Mouse (Mus musculus) liver, embryonic 16.5 days (tissue): ENCODE data around the gene Atg16l2. TPM values are rescaled to one million over a fixed set of nuclear protein-coding genes. Genes with fewer than 3 reads are reported as not detected.
A peak's percentile ranks its signal among the peaks of the same experiment; 100 is the strongest.

Experiments used
- ATAC-seq: fragments of 200-750 bp; cut with Nextera tagmentation; 2 replicates; pipeline ENCODE4 v1.8.0; 2017; ENCODE audit warnings: low read depth, mild to moderate bottlenecking, moderate number of reproducible peaks, moderate library complexity
- H3K27ac ChIP-seq: fragments of 300-500 bp; sonication (generic); 2 replicates; pipeline ENCODE4 v1.5.1; 2014; ENCODE audit warnings: mild to moderate bottlenecking, low read length
- H3K27me3 ChIP-seq: fragments of 300-500 bp; sonication (generic); 2 replicates; pipeline ENCODE4 v1.6.1; 2014; ENCODE audit warnings: low read depth, low read length, mixed read lengths; ENCODE audit not compliant: control insufficient read depth, insufficient read depth
- H3K36me3 ChIP-seq: fragments of 300-500 bp; sonication (generic); 2 replicates; pipeline ENCODE4 v1.6.1; 2014; ENCODE audit warnings: mild to moderate bottlenecking; ENCODE audit not compliant: control insufficient read depth, insufficient read depth
- H3K4me1 ChIP-seq: fragments of 300-500 bp; sonication (generic); 2 replicates; pipeline ENCODE4 v1.6.1; 2014; ENCODE audit warnings: low read depth, low read length, mixed read lengths; ENCODE audit not compliant: control insufficient read depth
- H3K4me2 ChIP-seq: fragments of 300-500 bp; sonication (generic); 2 replicates; pipeline ENCODE4 v1.6.1; 2014; ENCODE audit warnings: low read depth, low read length, mixed read lengths
- H3K4me3 ChIP-seq: fragments of 300-500 bp; sonication (generic); 2 replicates; pipeline ENCODE4 v1.5.1; 2014; ENCODE audit warnings: low read depth, mild to moderate bottlenecking, low read length
- H3K9ac ChIP-seq: fragments of 300-500 bp; sonication (generic); 2 replicates; pipeline ENCODE4 v1.6.1; 2014; ENCODE audit warnings: low read depth, low read length
- H3K9me3 ChIP-seq: fragments of 300-500 bp; sonication (generic); replicated peaks from 2 replicates; pipeline ENCODE4 v1.6.1; 2016; ENCODE audit warnings: low read length; ENCODE audit not compliant: control insufficient read depth
- WGBS: fragments of 180-500 bp; shearing (Covaris S2); extraction: QIAGEN DNeasy Blood & Tissue Kit; methylation state at CpG from one replicate; pipeline ENCODE4 v1.1.7; 2014; ENCODE audit not compliant: insufficient replicate concordance; 5-methylcytosine and 5-hydroxymethylcytosine counted together
- polyA plus RNA-seq: library from polyadenylated mRNA; unstranded; fragments of >200 nt; fragmentation: Nextera tagmentation; extraction: Ambion mirVana; gene quantifications from 2 replicates; pipeline ENCODE4 v1.2.1, GENCODE M21; 2015

The Atg16l2 gene
- polyA plus RNA-seq, 1 experiment from 2014 or later, result 7.2 TPM

DNA sequence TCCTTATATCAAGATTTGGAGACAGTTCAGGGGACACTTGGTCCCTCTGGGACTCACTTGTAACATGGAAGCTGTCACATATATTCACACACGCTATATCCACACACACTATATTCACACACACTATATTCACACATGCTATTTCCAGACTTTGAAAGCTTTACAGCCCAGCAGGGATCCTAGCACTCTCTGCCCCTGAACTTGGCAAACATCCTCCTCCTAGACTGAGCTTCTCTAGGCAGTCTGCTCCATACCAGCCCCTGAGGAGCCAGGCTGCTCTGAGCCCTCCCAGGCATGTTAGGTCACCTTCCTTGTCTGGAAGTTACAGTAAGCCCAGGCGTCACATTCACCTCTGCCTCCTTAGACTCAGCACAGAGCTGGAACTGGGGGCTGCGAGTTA, 34.6 kb upstream of the Atg16l2 start:
- WGBS, result 72% methylated on average over 3 of the region's 3 CpGs
- H3K27me3 ChIP-seq, result no peaks in the 10 kb centered on the region
- H3K4me3 ChIP-seq, result no peak overlapping the region
- no peak overlapping the region for H3K27ac ChIP-seq
- H3K4me2 ChIP-seq, result no peak overlapping the region
- H3K36me3 ChIP-seq, result no peaks in the 10 kb centered on the region
- no peak overlapping the region for H3K9ac ChIP-seq
- peaks cover 18% of the 10 kb centered on the region for H3K4me1 ChIP-seq
- ATAC-seq, result no peak
- no peaks in the 10 kb centered on the region for H3K9me3 ChIP-seq

DNA sequence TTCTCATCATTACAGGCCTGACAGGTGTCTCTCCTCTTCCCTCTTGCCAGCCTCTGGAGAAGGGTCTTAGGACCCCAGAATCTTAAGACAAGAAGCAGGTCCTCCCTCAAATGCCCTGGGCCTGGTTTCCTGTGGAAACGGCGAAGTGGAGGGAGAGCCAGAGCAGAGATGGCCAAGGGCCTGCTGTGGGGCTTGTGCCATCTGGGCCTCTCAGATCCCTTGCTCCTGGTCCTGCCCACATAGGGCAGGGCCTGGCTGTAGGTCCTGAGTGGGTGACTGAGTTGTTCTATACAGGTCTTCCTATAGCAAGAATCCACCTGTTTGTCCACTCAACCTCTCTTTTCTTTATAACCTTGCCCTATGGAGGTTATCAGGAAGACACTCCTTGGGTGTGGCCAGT, 33.2 kb upstream of the Atg16l2 start:
- Histone ChIP-seq H3K4me2 (no peak overlapping the region), H3K4me1 (peaks cover 16% of the 10 kb centered on the region), H3K4me3 (no peak overlapping the region), H3K27ac (no peak overlapping the region), H3K36me3 (no peaks in the 10 kb centered on the region), H3K9ac (no peak overlapping the region), H3K9me3 (no peaks in the 10 kb centered on the region), H3K27me3 (no peaks in the 10 kb centered on the region)
- ATAC-seq, result no peak
- whole genome bisulfite sequencing, result 63% methylated on average over 2 of the region's 2 CpGs

DNA sequence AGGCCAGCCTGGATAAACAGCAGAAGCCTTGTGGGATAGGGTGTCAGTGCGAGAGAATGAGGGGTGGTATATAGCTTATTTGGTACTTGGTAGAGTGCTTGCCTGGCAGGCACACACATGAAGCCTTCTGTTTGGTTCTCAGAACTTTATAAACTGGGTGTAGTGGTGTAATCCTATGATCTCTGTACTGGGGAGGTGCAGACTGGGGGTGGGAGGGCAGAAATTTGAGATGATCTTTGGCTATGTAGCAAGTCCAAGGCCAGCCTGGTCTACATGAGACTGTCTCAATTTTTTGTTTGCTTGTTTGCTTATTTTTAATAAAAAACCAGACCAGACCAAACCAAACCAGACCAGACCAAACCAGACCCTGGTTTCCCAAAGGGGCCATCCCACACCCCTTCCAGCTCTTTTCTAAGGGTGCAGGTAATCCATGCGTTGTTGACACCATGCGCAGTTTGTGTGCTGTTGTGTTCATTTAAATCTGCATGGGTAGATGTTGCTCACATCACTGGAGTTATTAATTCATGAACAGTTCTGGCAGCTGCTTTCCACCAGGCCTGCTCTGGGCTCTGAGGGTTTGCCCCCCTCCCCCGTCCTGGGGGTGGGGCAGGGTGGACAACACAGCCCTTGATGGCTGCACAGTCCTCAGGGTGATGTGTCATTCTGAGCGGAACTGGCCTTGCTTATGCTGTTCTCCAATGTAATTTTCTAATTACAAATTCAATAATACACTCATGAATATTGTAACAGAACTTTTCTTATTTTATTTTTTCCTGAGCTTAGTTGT, 30.2 kb upstream of the Atg16l2 start:
- Histone ChIP-seq H3K4me1 (peaks cover 22% of the 10 kb centered on the region), H3K27ac (0 out of 2 replicates have a peak overlapping the region, but pooled peaks have one; percentile 32), H3K27me3 (no peaks in the 10 kb centered on the region), H3K36me3 (no peaks in the 10 kb centered on the region), H3K9me3 (no peaks in the 10 kb centered on the region), H3K4me2 (no peak overlapping the region), H3K4me3 (no peak overlapping the region), H3K9ac (no peak overlapping the region)
- ATAC-seq, result peak; percentile 60
- 77% methylated on average over 5 of the region's 5 CpGs for WGBS

DNA sequence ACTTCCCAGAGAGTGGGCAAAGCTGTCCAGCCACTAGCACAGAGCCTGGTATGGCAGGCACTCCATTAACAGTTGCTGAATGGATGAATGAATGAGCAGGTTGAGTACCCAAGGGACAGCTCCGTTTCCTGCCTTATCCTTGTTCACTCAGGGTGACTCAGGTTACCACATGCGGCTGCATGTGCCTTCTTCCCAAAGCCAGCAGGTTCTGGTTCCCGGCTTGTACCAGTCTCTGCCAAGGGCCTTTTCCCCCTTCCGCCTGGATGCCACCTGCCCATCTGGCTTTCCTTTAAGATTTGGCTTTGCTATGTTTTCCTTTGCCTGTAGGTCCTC, 28.8 kb upstream of the Atg16l2 start:
- H3K4me2 ChIP-seq, result no peak overlapping the region
- WGBS, result 73% methylated on average over 4 of the region's 4 CpGs
- no peak overlapping the region for H3K27ac ChIP-seq
- no peak overlapping the region for H3K4me3 ChIP-seq
- peaks cover 23% of the 10 kb centered on the region for H3K4me1 ChIP-seq
- ATAC-seq, result no peak
- H3K9ac ChIP-seq, result no peak overlapping the region
- no peaks in the 10 kb centered on the region for H3K9me3 ChIP-seq
- H3K36me3 ChIP-seq, result no peaks in the 10 kb centered on the region
- H3K27me3 ChIP-seq, result no peaks in the 10 kb centered on the region

DNA sequence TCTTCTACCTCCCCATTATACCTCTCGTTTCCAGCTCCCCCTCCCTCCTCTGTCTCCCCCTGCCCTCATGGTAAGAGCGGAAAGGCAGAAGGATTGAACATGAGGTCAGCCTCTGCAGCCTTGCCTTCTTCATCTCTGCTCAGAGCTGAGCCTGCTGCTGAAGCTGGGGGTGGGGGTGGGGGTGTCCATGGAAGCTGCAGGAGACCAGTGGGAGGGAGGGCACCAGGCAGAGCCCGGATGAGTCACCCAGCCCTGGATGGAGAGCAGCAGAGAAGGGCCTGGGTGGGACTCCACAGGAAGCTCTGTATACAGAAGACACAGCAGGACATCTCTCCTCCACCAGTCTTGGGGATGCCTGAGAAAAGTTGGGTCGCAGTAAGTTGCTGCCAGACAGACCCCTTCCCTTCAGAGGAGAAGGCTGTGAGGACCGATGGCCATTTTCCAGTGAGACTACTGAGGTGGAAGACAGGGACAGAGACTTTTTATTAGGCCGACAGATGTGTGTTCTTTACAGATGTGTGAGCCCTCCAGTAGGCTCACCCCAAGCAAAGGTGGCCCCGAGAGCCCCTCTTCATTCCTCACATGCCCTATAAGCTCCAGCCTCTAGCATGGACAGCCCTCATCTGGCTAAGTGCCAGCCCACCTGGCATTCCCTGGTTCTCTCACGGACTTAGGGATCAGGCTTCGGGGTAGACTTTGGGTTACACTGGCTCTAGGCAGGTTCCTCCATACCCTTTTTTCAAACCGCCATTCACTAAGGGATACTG, 28.2 kb upstream of the Atg16l2 start:
- whole genome bisulfite sequencing, result 70% methylated on average over 10 of the region's 10 CpGs
- ATAC-seq, result no peak
- peaks cover 18% of the 10 kb centered on the region for H3K4me1 ChIP-seq

DNA sequence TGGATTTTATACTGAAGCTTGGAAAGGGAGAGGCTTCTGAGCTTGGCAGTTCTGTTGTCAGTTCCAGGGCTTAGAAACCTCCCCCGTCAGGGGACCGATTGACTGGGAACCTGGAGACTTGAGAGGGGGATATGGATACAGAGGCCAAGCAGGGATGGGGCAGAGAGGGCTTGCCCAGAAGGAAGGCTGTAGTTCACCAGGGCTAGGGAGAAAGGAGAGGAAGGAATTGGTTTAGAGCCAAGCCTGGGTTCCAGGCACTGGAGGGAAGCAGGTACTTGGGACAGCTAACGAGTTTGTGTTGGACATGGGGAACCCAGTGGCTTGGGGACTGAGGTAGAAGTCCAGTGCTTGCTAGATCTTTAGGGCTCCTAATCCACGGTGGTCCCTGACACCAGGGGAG, 27.6 kb upstream of the Atg16l2 start:
- Histone ChIP-seq H3K27ac (no peak overlapping the region), H3K9me3 (no peaks in the 10 kb centered on the region), H3K27me3 (no peaks in the 10 kb centered on the region), H3K36me3 (no peaks in the 10 kb centered on the region), H3K4me2 (no peak overlapping the region), H3K4me3 (no peak overlapping the region), H3K9ac (no peak overlapping the region), H3K4me1 (peaks cover 15% of the 10 kb centered on the region)
- 61% methylated on average over 4 of the region's 4 CpGs for WGBS
- ATAC-seq, result no peak

More for the DNA sequence above, 28.2 kb upstream of the Atg16l2 start:
- Histone ChIP-seq H3K27me3 (no peaks in the 10 kb centered on the region), H3K27ac (no peak overlapping the region), H3K4me2 (no peak overlapping the region), H3K9ac (no peak overlapping the region), H3K36me3 (no peaks in the 10 kb centered on the region), H3K4me3 (no peak overlapping the region), H3K9me3 (no peaks in the 10 kb centered on the region)

DNA sequence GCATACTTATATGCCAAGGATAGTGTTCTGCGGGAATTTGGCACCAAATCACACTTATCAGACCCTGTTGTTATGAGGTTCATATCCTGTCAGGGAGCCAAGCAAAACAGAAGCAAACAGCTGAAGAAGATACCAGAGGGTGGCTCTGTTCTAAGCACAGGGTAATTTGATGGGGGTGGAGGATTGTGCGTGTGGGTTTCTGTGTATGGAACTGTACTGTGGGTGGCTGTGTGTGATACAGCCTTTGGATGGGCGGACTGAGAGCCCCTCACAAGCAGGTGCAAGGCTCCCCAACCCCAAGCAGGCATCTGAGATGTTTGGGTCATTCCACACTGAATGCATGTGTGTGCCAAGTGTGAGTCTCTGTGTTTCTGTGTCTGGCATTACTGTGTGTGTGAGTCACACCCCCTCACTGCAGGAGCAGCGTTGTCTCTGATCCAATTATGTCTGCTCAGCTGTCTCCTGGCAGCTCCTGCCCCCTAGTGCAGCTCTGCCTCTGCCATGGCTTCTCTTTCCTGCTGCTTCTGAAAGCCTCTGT, 26.6 kb upstream of the Atg16l2 start:
- WGBS, result 57% methylated on average over 4 of the region's 4 CpGs
- Histone ChIP-seq H3K4me1 (peaks cover 19% of the 10 kb centered on the region), H3K27me3 (no peaks in the 10 kb centered on the region), H3K4me2 (no peak overlapping the region), H3K36me3 (no peaks in the 10 kb centered on the region; the same call in 1 of the 2 replicates), H3K9ac (no peak overlapping the region), H3K9me3 (no peaks in the 10 kb centered on the region), H3K27ac (no peak overlapping the region), H3K4me3 (no peak overlapping the region)
- ATAC-seq, result no peak

DNA sequence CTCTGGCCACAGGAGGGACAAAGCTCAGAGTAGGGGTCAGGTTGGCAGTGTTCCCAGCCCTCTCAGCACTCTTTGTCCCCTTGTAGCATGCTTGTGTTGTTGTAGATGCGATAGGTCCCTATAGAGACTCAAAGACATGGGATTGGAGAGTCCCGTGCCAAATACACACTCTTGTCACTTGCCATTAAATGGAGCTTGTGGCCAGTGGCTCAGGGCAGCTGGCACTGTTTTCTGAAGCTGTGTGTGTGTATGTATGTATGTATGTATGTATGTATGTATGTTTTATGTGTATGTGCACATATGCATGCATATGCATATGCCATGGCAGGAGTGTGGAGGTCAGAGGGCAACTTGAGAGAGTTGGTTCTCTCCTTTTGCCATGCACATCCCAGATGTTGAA, 25.7 kb upstream of the Atg16l2 start:
- Histone ChIP-seq H3K4me1 (peaks cover 28% of the 10 kb centered on the region), H3K27ac (no peak overlapping the region)
- 64% methylated on average over 2 of the region's 2 CpGs for WGBS

DNA sequence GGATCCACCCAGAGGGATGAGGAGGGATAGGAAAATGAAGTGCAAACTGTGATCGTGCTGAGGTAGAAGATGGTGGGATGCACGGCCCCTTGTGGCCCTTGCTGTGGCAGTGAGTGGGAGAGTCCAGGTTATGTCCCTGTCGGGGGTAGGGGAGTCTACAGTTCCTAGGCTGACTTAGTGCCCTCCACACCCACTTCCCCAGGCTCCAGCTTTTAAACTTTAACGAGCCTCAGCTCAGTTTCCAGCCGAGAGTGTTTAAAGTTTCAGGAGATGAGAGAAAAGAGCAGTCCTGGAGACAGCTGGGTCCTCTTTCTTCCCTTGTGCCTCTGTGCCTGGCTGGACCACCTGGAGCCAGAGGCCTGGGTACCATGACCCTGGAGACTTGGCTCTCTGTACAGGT, 25.2 kb upstream of the Atg16l2 start:
- H3K27ac ChIP-seq, result no peak overlapping the region
- H3K4me3 ChIP-seq, result no peak overlapping the region
- peak overlapping the region; percentile 4; the same call in 1 of the 2 replicates for H3K4me2 ChIP-seq
- ATAC-seq, result no peak
- H3K9ac ChIP-seq, result peak overlapping the region; percentile 9; the same call in 1 of the 2 replicates
- WGBS, result 69% methylated on average over 5 of the region's 5 CpGs
- no peaks in the 10 kb centered on the region; the same call in 1 of the 2 replicates for H3K36me3 ChIP-seq
- H3K9me3 ChIP-seq, result no peaks in the 10 kb centered on the region
- peaks cover 32% of the 10 kb centered on the region for H3K4me1 ChIP-seq
- no peaks in the 10 kb centered on the region for H3K27me3 ChIP-seq

More for the DNA sequence above, 25.7 kb upstream of the Atg16l2 start:
- Histone ChIP-seq H3K27me3 (no peaks in the 10 kb centered on the region), H3K4me2 (0 out of 2 replicates have a peak overlapping the region, but pooled peaks have one; percentile 4), H3K36me3 (no peaks in the 10 kb centered on the region; the same call in 1 of the 2 replicates), H3K4me3 (no peak overlapping the region), H3K9ac (peak overlapping the region; percentile 9; the same call in 1 of the 2 replicates), H3K9me3 (no peaks in the 10 kb centered on the region)
- no peak for ATAC-seq
